Mouse (Mus musculus) embryo, embryonic 11 days (tissue): ENCODE results near the gene Tpo.

Experiments
- DNase-seq: peaks from one replicate; pipeline ENCODE4 v3.0.0-alpha.2; 2015

The Tpo gene

GRCm38 (mm10) chr12:30015501-30015900 is 116.9 kb downstream of the Tpo start:
- DNase-seq: no peak

GRCm38 (mm10) chr12:30008741-30009140 is 123.7 kb downstream of the Tpo start:
- DNase-seq: no peak

GRCm38 (mm10) chr12:30006586-30006985 is 125.8 kb downstream of the Tpo start:
- DNase-seq: no peak
